Comparison of ENCODE assay signal across 26 mouse cellular contexts in genomic region chr2:93706407-93706806, GRCm38 (mm10).
"Had no signal": no experiment of that assay in that cellular context is flagged by ENCODE, and none has a peak within 500 bp of the region (broad histone marks: within the 10 kb centered on the region; RNA-seq: fewer than 3 reads in every experiment).

No protein-coding gene starts in this region.

- H3K4me1 ChIP-seq: heart, embryonic 12.5 days; hindbrain, embryonic 12.5 days; intestine, embryonic 15.5 days; liver, embryonic 13.5 days; liver, embryonic 15.5 days had no signal

- H3K9ac ChIP-seq: heart, embryonic 12.5 days; hindbrain, embryonic 12.5 days; hindbrain, embryonic 14.5 days; intestine, embryonic 15.5 days; limb, embryonic 12.5 days; liver, embryonic 13.5 days; liver, embryonic 15.5 days had no signal

- DNase-seq: gastrocnemius, postnatal 10 days; gastrocnemius, postnatal 25 days; heart, adult 18-20 months; heart, postnatal 10 days; heart, postnatal 4 days; kidney, adult 18-20 months; kidney, adult 8-10 months; kidney, postnatal 10 days; kidney, postnatal 25 days; kidney, postnatal 4 days; liver; liver, embryonic 13.5 days had no signal

- H3K27ac ChIP-seq: gastrocnemius, adult 2 months; heart, embryonic 10.5 days; hindbrain, embryonic 10.5 days; hindbrain, embryonic 12.5 days; hindbrain, embryonic 14.5 days; intestine, embryonic 15.5 days; limb, embryonic 10.5 days; limb, embryonic 12.5 days; liver, embryonic 13.5 days; liver, embryonic 15.5 days had no signal

- H3K9me3 ChIP-seq: heart, embryonic 10.5 days; heart, embryonic 12.5 days; hindbrain, embryonic 10.5 days; hindbrain, embryonic 12.5 days; intestine, embryonic 15.5 days; limb, embryonic 10.5 days; limb, embryonic 12.5 days; liver, embryonic 13.5 days; liver, embryonic 15.5 days had no signal

- H3K36me3 ChIP-seq: intestine, embryonic 15.5 days had no signal

- H3K4me3 ChIP-seq: gastrocnemius, adult 2 months; heart, embryonic 10.5 days; heart, embryonic 12.5 days; hindbrain, embryonic 10.5 days; hindbrain, embryonic 12.5 days; intestine, embryonic 15.5 days; limb, embryonic 10.5 days; limb, embryonic 12.5 days; liver, embryonic 13.5 days; liver, embryonic 15.5 days had no signal

- H3K4me2 ChIP-seq: heart, embryonic 12.5 days; hindbrain, embryonic 12.5 days; hindbrain, embryonic 14.5 days; intestine, embryonic 15.5 days; limb, embryonic 12.5 days; liver, embryonic 11.5 days; liver, embryonic 13.5 days; liver, embryonic 15.5 days had no signal

- ATAC-seq: hindbrain, embryonic 16.5 days; inflammation-experienced regulatory T-cells, adult 6 months; intestine, embryonic 15.5 days; intestine, postnatal 0 days had no signal

- H3K27me3 ChIP-seq: heart, embryonic 12.5 days; hindbrain, embryonic 12.5 days; intestine, embryonic 15.5 days; liver, embryonic 13.5 days; liver, embryonic 15.5 days had no signal
